Mouse (Mus musculus) neural tube, embryonic 11.5 days (tissue): Measurements from ENCODE around the gene Ifitm6. TPM values are rescaled to one million over a fixed set of nuclear protein-coding genes. Genes with fewer than 3 reads are reported as not detected.

Source experiments
- ATAC-seq: fragments of 200-750 bp; cut with Nextera tagmentation; 2 replicates; pipeline ENCODE4 v1.8.0; 2017; ENCODE audit warnings: moderate number of reproducible peaks, mild to moderate bottlenecking, moderate TSS enrichment, moderate library complexity; ENCODE audit not compliant: insufficient read depth, low FRiP score, low TSS enrichment
- DNase-seq: peaks from one replicate; pipeline ENCODE4 v3.0.0-alpha.2; 2015; ENCODE audit warnings: low spot score
- H3K27ac ChIP-seq: fragments of 300-500 bp; sonication (generic); 2 replicates; pipeline ENCODE4 v1.5.1; 2014; ENCODE audit warnings: low read depth, mild to moderate bottlenecking, low read length
- H3K27me3 ChIP-seq: fragments of 300-500 bp; sonication (generic); 2 replicates; pipeline ENCODE4 v1.6.1; 2014; ENCODE audit warnings: mild to moderate bottlenecking, low read length, mixed read lengths; ENCODE audit not compliant: control insufficient read depth, insufficient read depth
- H3K36me3 ChIP-seq: fragments of 300-500 bp; sonication (generic); 2 replicates; pipeline ENCODE4 v1.6.1; 2014; ENCODE audit warnings: mild to moderate bottlenecking, low read length, moderate library complexity, mixed read lengths; ENCODE audit not compliant: control insufficient read depth, insufficient read depth
- H3K4me1 ChIP-seq: fragments of 300-500 bp; sonication (generic); 2 replicates; pipeline ENCODE4 v1.6.1; 2014; ENCODE audit warnings: low read length, mixed read lengths; ENCODE audit not compliant: control insufficient read depth, insufficient read depth
- H3K4me2 ChIP-seq: fragments of 300-500 bp; sonication (generic); 2 replicates; pipeline ENCODE4 v1.6.1; 2014; ENCODE audit warnings: low read depth, mild to moderate bottlenecking, moderate library complexity
- H3K4me3 ChIP-seq: fragments of 300-500 bp; sonication (generic); 2 replicates; pipeline ENCODE4 v1.5.1; 2014; ENCODE audit warnings: low read depth, low read length
- H3K9ac ChIP-seq: fragments of 300-500 bp; sonication (generic); 2 replicates; pipeline ENCODE4 v1.6.1; 2014; ENCODE audit warnings: mild to moderate bottlenecking, low read length
- H3K9me3 ChIP-seq: fragments of 300-500 bp; sonication (generic); 2 replicates; pipeline ENCODE4 v1.6.1; 2016; ENCODE audit warnings: low read length; ENCODE audit not compliant: control insufficient read depth
- WGBS: fragments of 180-500 bp; shearing (Covaris S2); extraction: QIAGEN DNeasy Blood & Tissue Kit; methylation state at CpG from one replicate; pipeline ENCODE4 v1.1.7; 2014; 5-methylcytosine and 5-hydroxymethylcytosine counted together
- polyA plus RNA-seq: library from polyadenylated mRNA; unstranded; fragments of >200 nt; fragmentation: Nextera tagmentation; extraction: Ambion mirVana; gene quantifications from 2 replicates; pipeline ENCODE4 v1.2.1, GENCODE M21; 2014

Ifitm6 gene
- polyA plus RNA-seq, 1 experiment from 2014 or later = not detected

DNA sequence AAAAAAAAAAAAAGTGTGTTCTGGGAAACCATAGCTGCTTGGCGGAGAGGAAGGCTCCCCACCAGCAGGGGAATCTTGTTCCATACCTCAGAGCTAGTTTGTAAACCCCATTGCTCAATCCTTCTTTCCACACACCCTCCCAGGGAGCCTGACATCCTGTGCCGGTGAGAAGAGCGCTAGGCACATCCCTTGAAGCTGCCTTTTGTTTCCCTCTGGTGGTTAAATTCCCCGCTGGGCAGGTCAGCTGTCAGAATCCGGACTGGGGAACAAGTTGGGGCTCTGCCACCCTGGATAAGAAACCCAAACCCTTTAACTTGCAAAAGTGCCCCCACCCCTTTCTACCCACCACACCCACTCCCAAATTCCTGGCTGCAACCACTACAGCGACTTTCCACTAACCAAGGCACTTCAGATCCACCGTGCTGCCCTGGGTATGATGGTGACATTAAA, 9.4 kb downstream of the Ifitm6 start:
- ATAC-seq (no peak; the same call in 1 of the 2 replicates), DNase-seq (peak; percentile 20)
- Histone ChIP-seq H3K4me2 (peak overlapping the region; percentile 30), H3K36me3 (no peaks in the 10 kb centered on the region; the same call in 1 of the 2 replicates), H3K27me3 (no peaks in the 10 kb centered on the region), H3K27ac (no peak overlapping the region), H3K4me3 (no peak overlapping the region), H3K4me1 (peaks cover 10% of the 10 kb centered on the region), H3K9ac (no peak overlapping the region), H3K9me3 (no peaks in the 10 kb centered on the region)
- WGBS = 4% methylated on average over 7 of the region's 7 CpGs

DNA sequence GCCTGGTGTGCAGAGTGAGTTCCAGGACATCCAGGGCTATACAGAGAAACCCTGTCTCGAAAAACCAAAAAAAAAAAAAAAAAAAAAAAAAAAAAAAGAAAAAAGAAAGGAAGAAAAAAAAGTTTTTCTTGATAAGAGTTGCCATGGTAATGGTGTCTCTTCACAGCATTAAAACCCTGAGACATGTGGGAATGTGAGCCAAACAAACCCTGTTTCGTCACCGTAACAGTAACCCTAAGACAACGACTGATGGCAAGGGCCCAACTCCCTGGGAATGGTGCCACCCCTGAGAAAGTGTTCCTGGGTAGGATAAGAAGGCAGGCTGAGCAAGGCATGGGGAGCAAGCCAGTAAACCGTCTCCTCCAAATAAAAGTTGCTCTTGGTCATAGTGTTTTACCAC, 10.8 kb downstream of the Ifitm6 start:
- no peaks in the 10 kb centered on the region for H3K27me3 ChIP-seq
- H3K9ac ChIP-seq = no peak overlapping the region
- no peaks in the 10 kb centered on the region for H3K9me3 ChIP-seq
- no peak for DNase-seq
- no peak overlapping the region for H3K4me2 ChIP-seq
- 86% methylated on average over 5 of the region's 5 CpGs for WGBS
- H3K4me1 ChIP-seq = peaks cover 10% of the 10 kb centered on the region
- no peak overlapping the region for H3K27ac ChIP-seq
- ATAC-seq = no peak
- H3K4me3 ChIP-seq = no peak overlapping the region
- H3K36me3 ChIP-seq = no peaks in the 10 kb centered on the region; the same call in 1 of the 2 replicates

DNA sequence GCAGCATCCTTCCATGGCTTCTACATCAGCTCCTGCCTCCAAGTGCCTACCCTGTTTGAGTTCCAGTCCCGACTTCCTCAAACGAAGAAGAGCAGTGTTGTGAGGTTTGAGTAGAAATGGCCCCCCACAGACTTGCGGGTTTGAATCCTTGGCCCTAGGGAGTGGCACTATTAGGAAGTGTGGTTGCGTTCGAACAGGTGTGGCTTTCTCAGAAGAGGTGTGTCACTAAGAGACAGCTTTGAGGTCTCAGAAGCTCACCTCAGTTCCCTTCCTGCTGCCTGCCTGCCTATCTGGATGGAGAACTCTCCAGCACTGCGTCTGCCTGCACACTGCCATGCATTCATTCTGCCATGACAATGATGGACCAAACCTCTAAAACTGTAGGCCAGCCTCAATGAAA, 11.3 kb downstream of the Ifitm6 start:
- no peak for ATAC-seq
- Histone ChIP-seq H3K36me3 (no peaks in the 10 kb centered on the region), H3K4me1 (peaks cover 10% of the 10 kb centered on the region), H3K9me3 (no peaks in the 10 kb centered on the region), H3K27ac (no peak overlapping the region), H3K4me2 (no peak overlapping the region), H3K4me3 (no peak overlapping the region), H3K27me3 (no peaks in the 10 kb centered on the region), H3K9ac (no peak overlapping the region)
- DNase-seq = no peak
- 90% methylated on average over 6 of the region's 6 CpGs for WGBS

DNA sequence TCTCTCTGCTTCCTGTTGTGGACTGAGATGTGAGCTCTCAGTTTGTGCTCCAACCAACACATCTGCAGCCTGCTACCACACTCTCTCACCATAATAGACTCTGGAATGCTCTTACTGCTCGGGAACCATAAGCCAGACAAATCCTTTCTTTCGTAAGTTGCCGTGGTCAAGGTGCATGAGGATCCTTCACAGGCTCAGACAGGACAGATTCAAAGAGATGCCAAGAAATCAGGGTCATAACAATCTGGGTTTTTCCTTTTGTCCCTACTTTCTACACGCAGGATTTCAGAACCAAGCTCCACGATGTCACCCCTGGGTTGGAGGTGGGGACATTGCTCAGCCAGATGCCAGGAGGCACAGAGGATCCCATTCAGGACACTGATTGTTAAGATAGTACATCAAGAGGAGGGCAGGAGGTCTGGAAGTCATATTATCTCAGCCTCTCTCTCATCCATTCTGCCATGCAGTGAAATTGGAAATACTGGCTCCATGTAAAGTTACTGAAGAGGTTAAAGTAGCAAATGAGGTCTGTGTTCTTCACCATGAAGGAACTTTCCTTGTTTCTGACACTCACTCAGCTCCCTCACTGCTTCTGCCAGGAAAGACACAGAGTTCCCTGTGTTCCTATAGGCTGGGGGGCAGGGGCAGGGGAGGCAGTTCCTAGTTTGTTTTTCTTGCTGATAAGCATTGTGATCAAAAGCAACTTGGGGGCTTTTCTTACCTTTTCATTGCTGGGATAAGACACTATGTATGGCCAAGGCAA, 14.3 kb downstream of the Ifitm6 start:
- Histone ChIP-seq H3K9ac (no peak overlapping the region), H3K36me3 (no peaks in the 10 kb centered on the region), H3K4me1 (peaks cover 3% of the 10 kb centered on the region), H3K27ac (no peak overlapping the region), H3K27me3 (no peaks in the 10 kb centered on the region), H3K4me2 (no peak overlapping the region), H3K9me3 (no peaks in the 10 kb centered on the region), H3K4me3 (no peak overlapping the region)
- 88% methylated on average over 5 of the region's 5 CpGs for WGBS
- no peak for DNase-seq
- no peak for ATAC-seq

DNA sequence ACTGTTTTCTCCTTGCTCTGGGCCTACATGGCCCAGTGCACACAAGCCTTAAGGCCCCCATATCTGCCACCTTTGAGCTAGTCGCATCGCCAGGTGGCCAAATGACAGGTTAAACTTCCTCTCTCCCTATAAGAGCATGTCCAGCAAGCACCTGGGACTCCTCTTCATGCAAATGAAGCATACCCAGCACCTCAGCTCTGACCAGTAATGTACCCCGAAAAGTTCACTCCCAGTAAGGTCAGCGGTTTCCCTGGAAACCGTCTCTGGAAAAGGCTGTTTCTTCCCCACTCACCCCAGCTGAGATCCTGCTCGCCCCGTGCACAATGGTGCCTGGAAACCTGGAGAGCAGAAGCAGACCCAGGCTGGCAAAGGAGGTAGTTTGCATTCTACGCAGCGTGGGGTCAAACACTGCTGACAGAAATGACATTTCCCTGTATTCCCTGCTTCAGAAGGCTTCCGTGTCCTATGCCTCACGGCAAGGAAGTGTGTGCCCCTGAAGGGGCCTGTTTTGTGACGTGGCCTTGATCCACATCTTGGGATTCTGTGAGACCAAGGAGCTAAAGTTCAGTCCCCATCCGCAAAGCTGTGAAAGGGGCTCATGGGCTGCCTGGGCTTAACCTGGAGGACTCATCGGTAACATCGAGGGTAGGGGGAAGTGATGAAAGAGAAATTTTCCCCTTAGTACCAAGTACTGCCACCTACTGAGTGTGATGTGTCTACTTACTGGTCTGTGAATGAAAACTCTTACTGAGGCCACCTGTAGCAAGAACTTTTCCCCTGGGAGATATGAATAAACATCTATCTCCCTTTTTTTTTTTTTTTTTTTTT, 16.6 kb downstream of the Ifitm6 start:
- Histone ChIP-seq H3K9ac (no peak overlapping the region), H3K4me3 (no peak overlapping the region), H3K4me1 (no peaks in the 10 kb centered on the region), H3K9me3 (no peaks in the 10 kb centered on the region), H3K27ac (no peak overlapping the region), H3K4me2 (no peak overlapping the region), H3K27me3 (no peaks in the 10 kb centered on the region), H3K36me3 (no peaks in the 10 kb centered on the region)
- 81% methylated on average over 15 of the region's 15 CpGs for WGBS
- DNase-seq = no peak
- no peak for ATAC-seq

DNA sequence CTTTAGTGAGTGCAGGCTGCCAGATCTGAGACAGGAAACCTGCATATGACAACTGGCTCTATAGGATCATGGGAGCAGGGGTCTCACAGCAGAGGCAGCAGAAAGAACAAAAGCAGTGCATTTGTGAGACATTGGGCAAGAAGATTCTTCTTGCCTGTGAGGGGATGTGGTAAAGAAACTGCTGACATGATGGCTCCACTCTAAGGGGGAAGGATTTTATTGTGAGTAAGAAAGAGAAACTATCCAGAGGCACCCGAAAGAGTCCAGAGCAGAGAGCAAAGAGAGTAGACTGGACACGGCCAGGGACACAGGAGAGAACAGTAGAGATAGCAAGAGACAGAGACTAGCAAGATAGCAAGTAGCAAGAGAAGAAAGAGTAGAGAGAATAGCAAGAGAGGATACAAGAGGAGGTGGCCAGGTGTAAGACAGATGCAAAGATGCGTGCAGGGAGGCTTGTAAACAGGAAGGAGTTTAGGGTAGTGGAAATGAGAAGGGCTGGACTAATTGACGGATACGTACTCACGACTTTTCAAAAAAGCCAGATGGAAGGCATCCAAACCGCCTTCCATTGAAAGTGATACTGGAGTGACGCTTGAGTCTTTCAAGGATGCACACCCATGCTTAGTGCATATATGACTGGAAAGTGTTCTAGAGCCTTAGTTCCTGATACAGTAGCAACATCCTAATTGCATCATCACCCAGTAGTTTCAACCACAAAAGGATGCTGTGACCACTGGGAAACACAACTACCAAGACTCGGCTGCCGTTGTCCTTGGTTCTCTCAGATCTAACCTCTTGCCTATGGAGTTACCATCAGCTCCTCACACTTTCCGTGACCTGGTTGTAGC, 18.6 kb downstream of the Ifitm6 start:
- Histone ChIP-seq H3K4me1 (no peaks in the 10 kb centered on the region), H3K9ac (no peak overlapping the region), H3K27me3 (no peaks in the 10 kb centered on the region), H3K27ac (no peak overlapping the region), H3K4me3 (no peak overlapping the region), H3K4me2 (no peak overlapping the region), H3K9me3 (no peaks in the 10 kb centered on the region), H3K36me3 (no peaks in the 10 kb centered on the region)
- whole genome bisulfite sequencing = 93% methylated on average over 11 of the region's 11 CpGs
- DNase-seq = no peak
- ATAC-seq = no peak

DNA sequence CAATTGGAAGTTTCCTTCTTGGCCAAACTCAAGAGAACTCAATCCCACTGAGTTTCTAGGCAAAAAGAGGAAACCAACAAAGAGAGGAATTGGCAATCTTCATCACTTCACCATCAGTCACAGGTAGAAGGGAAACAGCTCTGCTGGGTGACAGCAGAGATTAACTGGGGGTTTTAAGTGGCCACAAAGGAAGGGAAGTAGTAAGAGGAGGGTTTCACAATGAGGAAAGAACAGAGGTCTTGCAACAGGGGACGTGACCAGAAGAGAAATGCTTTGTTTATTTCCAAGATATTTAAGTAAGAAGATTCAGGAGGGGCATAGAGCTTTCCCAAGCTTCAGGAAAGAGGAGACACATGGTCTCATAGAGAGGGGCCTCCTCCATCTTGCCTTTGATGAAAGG, 19.9 kb downstream of the Ifitm6 start:
- ATAC-seq = no peak
- Histone ChIP-seq H3K4me3 (no peak overlapping the region), H3K27me3 (no peaks in the 10 kb centered on the region), H3K9ac (no peak overlapping the region), H3K27ac (no peak overlapping the region), H3K4me1 (no peaks in the 10 kb centered on the region), H3K9me3 (no peaks in the 10 kb centered on the region), H3K36me3 (no peaks in the 10 kb centered on the region), H3K4me2 (no peak overlapping the region)
- no peak for DNase-seq
- WGBS = 63% methylated on average over 1 of the region's 1 CpGs

DNA sequence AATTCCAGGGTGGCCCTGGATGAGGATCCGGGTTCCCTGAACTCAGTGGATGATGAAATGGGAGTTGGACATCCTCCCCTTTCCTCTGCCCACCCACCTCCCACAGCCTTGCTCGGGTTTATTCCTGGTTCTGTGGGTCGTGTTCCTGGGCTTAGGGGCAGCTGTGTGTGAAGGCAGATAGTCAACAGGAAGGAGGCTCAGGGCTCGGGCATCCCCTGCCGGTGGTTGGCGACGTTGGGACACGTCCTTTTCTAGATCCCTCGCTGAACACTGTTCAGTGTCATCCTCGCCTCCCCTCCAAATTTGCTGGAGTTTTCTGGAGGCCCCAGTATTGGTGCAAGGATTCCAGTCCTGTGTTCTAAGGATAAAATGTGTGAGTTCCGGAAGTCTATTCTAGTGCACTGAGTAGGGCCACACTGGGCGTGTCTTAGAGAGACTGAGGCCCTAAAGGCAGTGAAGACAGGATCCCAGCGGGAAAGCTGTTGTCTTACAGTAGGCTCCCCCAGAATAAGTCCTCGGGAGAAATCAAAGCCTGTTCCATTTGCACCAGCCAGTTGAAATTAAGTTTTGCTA, 26.5 kb downstream of the Ifitm6 start:
- DNase-seq (no peak), ATAC-seq (no peak)
- no peaks in the 10 kb centered on the region for H3K9me3 ChIP-seq
- no peaks in the 10 kb centered on the region for H3K27me3 ChIP-seq
- no peaks in the 10 kb centered on the region for H3K36me3 ChIP-seq
- H3K4me2 ChIP-seq = no peak overlapping the region
- no peak overlapping the region for H3K9ac ChIP-seq
- no peak overlapping the region for H3K27ac ChIP-seq
- H3K4me3 ChIP-seq = no peak overlapping the region
- no peaks in the 10 kb centered on the region; the same call in 1 of the 2 replicates for H3K4me1 ChIP-seq
- 88% methylated on average over 14 of the region's 14 CpGs for WGBS
